Mouse (Mus musculus): ENCODE measurements around the gene Umad1.

DNA sequence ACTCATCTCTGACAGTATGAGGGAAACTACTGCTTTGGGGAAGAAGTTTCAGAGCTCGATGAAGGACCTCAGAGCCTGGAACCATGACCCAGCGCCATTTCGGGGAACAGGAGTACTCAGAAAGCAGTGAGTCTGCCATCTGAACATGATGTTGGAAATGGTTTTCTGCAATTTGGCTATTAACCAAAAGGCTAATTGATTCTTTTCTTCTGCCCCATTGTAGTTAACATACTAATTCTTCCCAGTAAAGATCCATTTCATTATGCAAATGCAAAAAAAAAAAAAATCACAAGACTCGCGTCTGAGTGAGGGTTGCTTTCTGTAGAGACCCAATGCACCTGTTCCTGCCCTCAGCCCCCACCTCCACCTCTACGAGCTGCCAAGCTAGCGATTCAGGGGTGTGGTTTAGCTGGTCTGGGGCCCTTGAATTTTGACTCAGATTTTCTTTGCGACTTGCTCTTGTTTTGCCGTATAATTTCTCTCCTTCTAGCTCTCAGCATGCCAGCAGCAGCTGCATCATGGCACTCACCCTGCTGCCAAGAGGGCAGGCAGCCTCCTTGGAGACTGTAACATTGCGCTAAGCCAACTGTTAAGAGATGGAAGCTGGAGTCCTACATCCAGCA lies 163.0 kb downstream of the Umad1 start:
- no peak for TF ChIP-seq POLR2A (IDR thresholded peaks at IDR 0.05; ENCODE audit: low read depth, low read length)
- no peak for TF ChIP-seq CTCF (conservative IDR thresholded peaks at IDR 0.05; ENCODE audit: insufficient read depth, insufficient read length, low read depth, low read length)

Data from kidney, adult 2 months (tissue).